Mouse (Mus musculus) heart, postnatal 14 days (tissue): ENCODE data around the gene Mog. TPM values are rescaled to one million over a fixed set of nuclear protein-coding genes. Genes with fewer than 3 reads are reported as not detected.
"Not testable (repeated sequence)": the region's sequence is repeated elsewhere in the genome, so short reads cannot be mapped to it uniquely, and the experiment has no call there.

Experiments used
- DNase-seq, 2 experiments: peaks; one replicate each; pipeline ENCODE4 v3.0.0; 2021 to 2022
- intact Hi-C: fragments of 180-260 bp; cut with DNase I; formaldehyde crosslinking; loops from one replicate; pipeline ENCODE4 v1.15.1; 2025
- total RNA-seq, 2 experiments: library from RNA; stranded (reverse); gene quantifications; 2 replicates each; pipeline ENCODE4 v1.2.3; 2021

Mog gene
- total RNA-seq, 2 experiments from 2014 or later = not detected

- intact Hi-C loops = loop anchor here (5.0 kb wide), 1 partner anchor 49 kb away; the partner anchor contains the start of gene Gabbr1
- DNase-seq = no peak
Measured at GRCm38 (mm10) chr17:36998477-36998876, 24.7 kb downstream of the Mog start.

- intact Hi-C loops = loop anchor here (5.0 kb wide), 1 partner anchor 50 kb away; the partner anchor contains the start of gene Gabbr1
- peak; percentile 78 to 85 for DNase-seq
Measured at GRCm38 (mm10) chr17:36997033-36997735, 26.0 kb downstream of the Mog start.

GRCm38 (mm10) chr17:36995448-36995847 lies 27.8 kb downstream of the Mog start:
- intact Hi-C loops = loop anchor here (5.0 kb wide), 1 partner anchor 52 kb away; the partner anchor contains the start of gene Gabbr1
- no peak for DNase-seq

GRCm38 (mm10) chr17:36994528-36994927 lies 28.7 kb downstream of the Mog start:
- DNase-seq = no peak
- intact Hi-C loops = no loop called here

GRCm38 (mm10) chr17:36993770-36994325 lies 29.4 kb downstream of the Mog start:
- no peak for DNase-seq
- intact Hi-C loops = no loop called here

- no peak for DNase-seq
- intact Hi-C loops = no loop called here
Measured at GRCm38 (mm10) chr17:36992336-36993104, 30.7 kb downstream of the Mog start.

- DNase-seq = not testable (repeated sequence)
Measured at GRCm38 (mm10) chr17:36990630-36991029, 32.6 kb downstream of the Mog start.

GRCm38 (mm10) chr17:36989437-36989836 lies 33.8 kb downstream of the Mog start, which contains the start of gene H2-M5:
H2-M5 (minus strand) TSS chr17:36989537.
- DNase-seq = no peak
- intact Hi-C loops = no loop called here

More at GRCm38 (mm10) chr17:36990630-36991029, 32.6 kb downstream of the Mog start:
- intact Hi-C loops = not testable (repeated sequence)

- no peak for DNase-seq
- intact Hi-C loops = no loop called here
Measured at GRCm38 (mm10) chr17:36988475-36988874, 34.7 kb downstream of the Mog start.

GRCm38 (mm10) chr17:36982253-36983155 lies 40.7 kb downstream of the Mog start:
- intact Hi-C loops = no loop called here
- DNase-seq = no peak

GRCm38 (mm10) chr17:36981845-36982244 lies 41.4 kb downstream of the Mog start:
- intact Hi-C loops = no loop called here
- DNase-seq = no peak

GRCm38 (mm10) chr17:36981221-36981813 lies 41.9 kb downstream of the Mog start, which contains the start of gene 2410137M14Rik:
2410137M14Rik (minus strand) TSS chr17:36981237.
- peak in 1 of 2 experiments; percentile 5 for DNase-seq
- intact Hi-C loops = no loop called here

- intact Hi-C loops = no loop called here
Measured at GRCm38 (mm10) chr17:36973271-36973787, 49.9 kb downstream of the Mog start.

GRCm38 (mm10) chr17:36972791-36973190 lies 50.4 kb downstream of the Mog start:
- DNase-seq = no peak
- intact Hi-C loops = no loop called here

More at GRCm38 (mm10) chr17:36973271-36973787, 49.9 kb downstream of the Mog start:
- DNase-seq = no peak

GRCm38 (mm10) chr17:36971172-36971850 lies 51.9 kb downstream of the Mog start:
- DNase-seq = no peak
- intact Hi-C loops = no loop called here

GRCm38 (mm10) chr17:36970316-36970890 lies 52.8 kb downstream of the Mog start:
- intact Hi-C loops = no loop called here
- DNase-seq = no peak

- intact Hi-C loops = no loop called here
- DNase-seq = no peak
Measured at GRCm38 (mm10) chr17:36966875-36967274, 56.3 kb downstream of the Mog start.

GRCm38 (mm10) chr17:36961125-36961524 lies 62.1 kb downstream of the Mog start:
- intact Hi-C loops = no loop called here
- DNase-seq = no peak
